Mouse (Mus musculus): ENCODE data around the gene Kiss1r.

Kiss1r gene

GRCm38 (mm10) chr10:79897316-79898245 lies 19.2 kb upstream of the Kiss1r start:
- no peak for DNase-seq (ENCODE audit: low read depth)

DNA sequence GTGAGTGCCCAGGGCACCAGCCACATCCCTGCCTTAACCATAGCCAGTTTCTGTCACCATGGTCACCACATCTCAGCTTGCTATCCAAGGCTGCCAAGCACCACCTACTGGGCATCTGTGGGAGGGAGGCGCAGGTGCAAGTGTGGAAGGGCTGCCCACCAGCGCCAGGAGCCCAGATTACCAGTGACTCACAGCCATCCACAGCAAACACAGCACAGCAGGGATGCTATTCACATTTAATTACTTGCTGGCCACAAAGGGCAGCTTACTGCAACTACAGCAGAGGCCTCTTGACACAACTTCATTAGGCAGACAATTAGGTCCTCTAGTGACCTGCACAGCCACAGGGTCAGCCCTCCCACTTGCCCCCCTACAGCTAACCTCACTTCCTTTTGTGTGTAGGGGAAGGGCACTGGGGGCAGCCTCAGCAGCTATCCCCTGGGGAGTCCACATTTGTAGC lies 15.8 kb upstream of the Kiss1r start:
- no peak for DNase-seq (ENCODE audit: low read depth)

DNA sequence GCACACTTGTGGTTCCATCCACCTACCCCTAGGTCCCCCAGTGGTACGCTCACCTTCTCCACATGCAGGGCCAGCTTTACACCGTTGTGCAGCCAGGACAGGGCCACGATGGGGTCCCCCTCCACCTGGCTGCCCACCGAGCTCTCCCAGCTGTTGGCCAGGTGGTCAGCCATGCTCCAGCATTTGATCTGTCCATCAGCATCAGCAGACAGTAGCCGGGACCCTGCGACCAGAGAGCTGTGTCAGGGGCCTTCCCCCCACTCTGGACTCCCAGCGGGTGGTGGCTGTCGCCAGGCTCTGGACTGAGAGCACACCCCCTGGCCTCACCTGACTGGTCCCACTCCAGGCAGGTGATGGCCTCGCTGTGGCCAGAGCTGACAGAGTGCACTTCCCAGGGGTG lies 10.1 kb upstream of the Kiss1r start:
- DNase-seq (ENCODE audit: low read depth), result no peak

- DNase-seq (ENCODE audit: low read depth), result no peak
These were observed 9.4 kb upstream of the Kiss1r start for GRCm38 (mm10) chr10:79907415-79907814.

DNA sequence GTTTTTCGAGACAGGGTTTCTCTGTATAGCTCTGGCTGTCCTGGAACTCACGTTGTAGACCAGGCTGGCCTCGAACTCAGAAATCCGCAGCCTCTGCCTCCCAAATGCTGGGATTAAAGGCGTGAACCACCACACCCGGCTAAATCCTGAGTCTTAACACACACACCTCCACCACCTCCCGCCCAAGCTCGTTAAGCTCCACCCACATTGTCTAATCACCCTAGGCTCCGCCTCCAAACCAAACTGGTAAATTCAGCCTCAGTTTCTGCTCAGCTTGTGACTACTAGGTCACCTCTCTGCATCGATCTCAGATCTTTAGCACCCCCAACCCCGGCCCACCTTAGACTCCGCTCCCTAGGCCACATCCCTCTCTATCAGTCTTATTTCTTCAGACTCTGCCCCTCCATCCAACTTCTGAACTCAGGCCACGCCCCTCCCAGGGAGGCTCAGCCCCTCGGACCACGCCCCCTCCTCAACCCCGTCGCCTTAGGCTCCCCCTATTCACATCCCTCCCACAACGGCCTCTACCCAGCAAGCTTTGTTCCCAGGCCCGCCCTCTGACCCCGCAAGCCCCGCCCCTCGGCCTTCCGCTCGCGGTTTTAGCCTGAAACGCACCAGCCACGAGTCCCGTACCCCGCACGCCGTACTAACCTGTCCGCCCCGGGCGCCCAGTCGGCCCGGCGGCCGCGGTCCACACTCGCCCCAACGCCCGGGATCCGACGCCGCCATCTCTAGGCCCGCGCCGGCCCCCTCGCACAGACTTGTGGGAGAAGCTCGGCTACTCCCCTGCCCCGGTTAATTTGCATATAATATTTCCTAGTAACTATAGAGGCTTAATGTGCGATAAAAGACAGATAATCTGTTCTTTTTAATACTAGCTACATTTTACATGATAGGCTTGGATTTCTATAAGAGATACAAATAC lies 8.3 kb upstream of the Kiss1r start, which contains the start of gene Med16:
Med16 (minus strand) TSS at position 757 of the 925 bp plus-strand sequence.
- peak; percentile 98 for DNase-seq (ENCODE audit: low read depth)

DNA sequence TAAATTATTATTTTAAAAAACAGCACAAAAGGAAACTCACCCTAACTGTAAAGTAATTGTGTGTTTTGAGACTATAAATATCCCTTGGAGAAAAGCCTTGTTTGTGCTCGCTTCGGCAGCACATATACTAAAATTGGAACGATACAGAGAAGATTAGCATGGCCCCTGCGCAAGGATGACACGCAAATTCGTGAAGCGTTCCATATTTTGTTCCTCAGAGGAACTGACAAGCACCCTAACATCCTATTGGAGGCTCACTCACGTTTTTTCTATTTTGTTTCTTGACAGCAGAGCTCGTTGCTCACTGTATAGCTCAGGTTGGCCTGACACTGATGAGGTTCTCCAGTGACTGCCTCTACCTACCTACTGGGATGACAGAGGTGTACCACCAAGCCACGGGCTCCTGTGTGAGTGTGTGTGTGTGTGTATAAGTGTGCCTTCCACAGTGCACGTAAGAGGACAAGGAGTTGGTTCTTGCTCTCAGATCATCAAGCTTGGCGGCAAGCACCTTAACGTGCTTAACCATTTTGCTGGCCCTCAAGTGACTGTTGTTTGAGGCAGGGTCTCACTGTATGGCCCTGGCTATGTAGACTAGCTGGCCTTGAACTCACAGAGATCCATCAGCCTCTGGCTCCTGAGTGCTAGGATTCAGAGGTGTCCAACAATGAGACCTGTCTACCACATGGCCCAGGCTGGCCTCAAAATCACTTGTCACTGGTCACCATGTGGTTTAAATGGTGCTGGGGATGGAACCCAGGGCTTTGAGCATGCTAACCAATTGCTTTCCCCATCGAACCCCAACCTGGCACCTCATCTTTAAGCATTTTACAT lies 7.5 kb upstream of the Kiss1r start:
- DNase-seq (ENCODE audit: low read depth), result no peak

DNA sequence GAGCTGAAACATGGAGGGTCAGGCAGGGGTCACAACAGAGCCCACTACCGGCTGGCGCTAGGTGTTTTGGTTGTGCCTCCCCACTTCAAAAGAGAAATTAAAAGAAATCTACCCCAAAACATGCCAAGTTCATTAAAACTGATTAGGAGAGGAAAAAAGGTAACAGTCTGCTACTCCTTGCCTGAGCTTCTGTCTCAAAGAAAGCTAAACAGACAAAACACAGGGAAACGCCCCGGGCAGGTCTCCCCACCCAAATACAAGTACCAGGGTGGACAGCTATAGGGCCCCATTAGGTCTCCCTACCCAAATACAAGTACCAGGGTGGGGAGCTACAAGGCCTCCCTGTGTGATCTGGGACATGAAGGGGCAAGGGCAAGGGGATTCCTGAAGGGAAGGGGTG lies 6.2 kb upstream of the Kiss1r start, which contains the start of gene Gm26602:
Gm26602 (plus strand) TSS at position 301 of the 400 bp plus-strand sequence.
- no peak for DNase-seq (ENCODE audit: low read depth)

- no peak for DNase-seq (ENCODE audit: low read depth)
These were observed 4.4 kb upstream of the Kiss1r start for GRCm38 (mm10) chr10:79912412-79912811.

GRCm38 (mm10) chr10:79914131-79914947 lies 2.4 kb upstream of the Kiss1r start:
- DNase-seq (ENCODE audit: low read depth), result no peak

- DNase-seq (ENCODE audit: low read depth), result no peak
These were observed 1.7 kb upstream of the Kiss1r start for GRCm38 (mm10) chr10:79914948-79915596.

DNA sequence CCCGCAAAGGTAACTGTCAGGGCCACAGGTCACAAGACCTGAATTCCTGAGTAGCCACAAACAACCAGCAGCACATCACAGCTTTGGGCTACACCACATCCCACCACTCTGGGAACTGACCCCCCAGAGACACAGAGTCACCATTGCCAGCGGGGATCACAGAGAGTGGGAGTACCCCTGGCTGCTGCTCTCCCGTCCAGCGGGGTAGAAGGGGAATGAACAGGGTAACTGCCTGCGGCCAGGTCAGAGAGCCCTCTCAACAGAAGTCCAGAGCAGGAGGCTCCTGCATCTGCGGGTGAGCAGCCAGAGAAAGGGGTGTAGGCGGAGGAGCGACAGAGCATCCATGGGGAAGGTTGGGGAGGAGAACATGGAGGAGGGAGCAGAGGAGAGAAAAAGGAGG lies 690 bp upstream of the Kiss1r start:
- DNase-seq (ENCODE audit: low read depth), result no peak

DNA sequence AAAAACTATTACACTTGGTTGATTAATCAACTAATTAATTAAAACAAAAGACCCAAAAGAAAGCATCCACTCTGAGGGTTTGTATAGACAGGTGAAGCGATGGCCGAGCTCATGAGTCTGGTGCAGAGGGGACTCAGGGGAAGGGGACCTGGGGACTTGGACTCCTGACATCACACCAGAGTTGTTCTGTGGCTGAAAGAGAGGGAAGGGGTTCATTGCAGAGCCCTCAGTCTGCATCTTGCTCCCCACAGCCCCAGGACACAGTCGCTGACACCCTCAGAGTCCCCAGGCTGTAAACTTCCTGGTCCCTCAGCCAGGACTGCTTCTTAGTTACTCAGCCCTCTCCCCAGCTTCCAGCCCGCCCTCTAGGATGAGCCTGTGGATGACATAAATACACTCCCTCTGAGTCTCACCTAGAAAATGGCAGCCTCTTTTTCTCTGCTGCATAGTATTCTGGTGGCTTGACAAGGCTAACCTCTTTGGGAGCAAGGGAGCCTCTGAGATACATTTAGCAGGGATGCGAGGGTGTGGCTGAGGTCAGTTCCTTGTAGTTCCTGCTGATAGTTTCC lies 845 bp downstream of the Kiss1r start:
- no peak for DNase-seq (ENCODE audit: low read depth)

- no peak for DNase-seq (ENCODE audit: low read depth)
These were observed 1.7 kb downstream of the Kiss1r start for GRCm38 (mm10) chr10:79918231-79919078.

- DNase-seq (ENCODE audit: low read depth), result peak; percentile 44
These were observed 2.6 kb downstream of the Kiss1r start for GRCm38 (mm10) chr10:79919251-79919849.

GRCm38 (mm10) chr10:79920056-79920890 lies 3.5 kb downstream of the Kiss1r start:
- no peak for DNase-seq (ENCODE audit: low read depth)

DNA sequence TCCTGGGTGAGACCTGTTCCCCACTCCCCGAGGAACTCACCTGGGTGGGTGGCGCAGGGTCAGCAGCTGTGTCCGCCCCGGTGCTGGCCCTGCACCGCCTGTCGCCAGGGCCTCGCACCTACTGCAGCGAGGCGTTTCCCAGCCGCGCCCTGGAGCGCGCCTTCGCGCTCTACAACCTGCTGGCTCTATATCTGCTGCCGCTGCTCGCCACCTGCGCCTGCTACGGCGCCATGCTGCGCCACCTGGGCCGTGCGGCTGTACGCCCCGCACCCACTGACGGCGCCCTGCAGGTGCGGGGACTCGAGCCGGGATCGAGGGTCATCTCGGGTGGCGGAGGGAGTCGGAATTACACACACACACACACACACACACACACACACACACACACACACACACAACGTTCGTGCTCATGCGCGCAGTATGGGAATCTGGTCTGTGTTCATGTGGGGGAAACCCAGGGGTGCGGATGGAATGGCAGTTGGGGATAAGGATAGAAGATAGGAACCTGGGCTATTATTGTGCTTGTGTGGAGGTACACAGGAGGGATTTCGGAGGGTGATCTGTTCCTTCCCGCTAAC lies 4.3 kb downstream of the Kiss1r start, which contains the start of gene R3hdm4:
R3hdm4 (minus strand) TSS at position 251 of the 578 bp plus-strand sequence.
- DNase-seq (ENCODE audit: low read depth), result peak; percentile 40

GRCm38 (mm10) chr10:79921572-79921971 lies 4.8 kb downstream of the Kiss1r start:
- DNase-seq (ENCODE audit: low read depth), result no peak
